Mouse (Mus musculus) activated CD4-positive, CD25-positive, alpha-beta regulatory T cell (primary cell): Measurements from ENCODE around the gene B4galt3. TPM values are rescaled to one million over a fixed set of nuclear protein-coding genes. Genes with fewer than 3 reads are reported as not detected.

ENCODE experiments used
- polyA plus RNA-seq, 2 experiments: library from polyadenylated mRNA; unstranded; fragments of 100-300 nt; shearing (Covaris generic); gene quantifications; one replicate each; pipeline ENCODE4 v1.2.1; 2017

The B4galt3 gene
- polyA plus RNA-seq = 10 to 100 TPM; 22.5 to 36.5 TPM

GRCm38 (mm10) chr1:171269848-171270572 lies at the start of gene B4galt3:
B4galt3 (plus strand) TSS chr1:171270328.

DNA sequence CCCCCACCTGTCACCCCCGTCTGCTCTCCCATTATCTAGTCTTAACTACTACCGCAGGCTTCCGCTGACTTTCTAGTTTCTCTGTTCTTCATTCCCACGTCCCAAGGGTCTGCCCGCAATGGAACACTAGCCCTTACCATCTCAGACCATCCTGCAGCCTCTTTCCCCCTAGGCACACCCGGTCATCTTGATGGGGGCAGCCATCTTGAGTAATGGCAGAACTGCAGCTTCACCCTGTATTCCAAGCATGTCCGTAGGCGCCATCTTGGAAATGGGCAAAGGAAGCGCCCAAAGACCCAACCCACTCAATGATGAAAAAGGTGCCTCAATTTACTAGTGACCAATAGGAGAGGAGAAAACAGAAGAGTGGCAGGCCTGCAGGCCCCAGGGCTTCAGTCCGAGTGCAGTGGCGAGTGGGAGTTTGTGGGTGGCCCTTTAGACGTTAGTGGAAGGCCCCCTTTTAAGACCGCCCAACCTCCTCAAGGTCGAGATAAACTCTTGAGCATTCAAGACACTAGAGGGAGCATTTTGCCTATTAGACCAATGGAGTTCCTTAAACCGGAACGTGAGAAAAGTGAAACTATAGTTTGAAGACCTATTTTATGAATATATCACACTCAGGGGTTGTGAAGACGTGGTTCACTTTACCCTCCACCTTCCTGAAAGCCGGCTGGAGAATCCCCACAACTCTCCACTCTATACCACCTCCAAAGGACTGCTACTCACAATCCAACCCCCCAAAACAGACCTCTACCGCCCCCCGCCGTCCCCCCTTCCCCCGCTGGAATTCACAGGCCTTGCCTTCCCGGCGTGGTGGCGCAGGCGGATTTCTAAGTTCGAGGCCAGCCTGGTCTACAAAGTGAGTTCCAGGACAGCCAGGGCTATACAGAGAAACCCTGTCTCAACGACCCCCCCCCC lies 47.6 kb upstream of the B4galt3 start, which contains the start of gene Tomm40l:
Gene Tomm40l (minus strand): TSS at position 277 of the 918 bp plus-strand sequence.

DNA sequence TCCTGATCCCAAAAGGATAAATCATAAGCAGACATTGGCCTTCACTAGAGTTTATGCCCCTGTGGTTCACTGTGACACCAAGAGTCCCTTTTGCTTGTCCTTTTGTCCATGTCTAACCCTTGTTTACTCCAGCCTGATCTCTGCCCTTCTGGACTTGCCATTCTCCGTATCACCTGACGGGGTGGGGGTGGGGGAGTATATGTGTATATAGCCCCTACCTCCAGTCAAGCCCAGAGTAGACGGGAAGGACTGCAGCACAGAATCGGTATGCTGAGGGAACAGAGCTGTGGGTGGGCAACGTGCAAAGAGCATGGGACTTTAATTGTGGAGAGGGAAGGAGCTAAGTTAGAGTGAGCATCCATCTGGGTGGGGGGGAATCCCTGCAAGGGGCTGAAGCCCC lies 45.3 kb upstream of the B4galt3 start, which contains the start of gene Apoa2:
Gene Apoa2 (plus strand): TSS at position 198 of the 400 bp plus-strand sequence.

GRCm38 (mm10) chr1:171234126-171234525 lies 36.0 kb upstream of the B4galt3 start, which contains the start of gene Fcer1g:
Fcer1g (minus strand) TSS chr1:171234365.

DNA sequence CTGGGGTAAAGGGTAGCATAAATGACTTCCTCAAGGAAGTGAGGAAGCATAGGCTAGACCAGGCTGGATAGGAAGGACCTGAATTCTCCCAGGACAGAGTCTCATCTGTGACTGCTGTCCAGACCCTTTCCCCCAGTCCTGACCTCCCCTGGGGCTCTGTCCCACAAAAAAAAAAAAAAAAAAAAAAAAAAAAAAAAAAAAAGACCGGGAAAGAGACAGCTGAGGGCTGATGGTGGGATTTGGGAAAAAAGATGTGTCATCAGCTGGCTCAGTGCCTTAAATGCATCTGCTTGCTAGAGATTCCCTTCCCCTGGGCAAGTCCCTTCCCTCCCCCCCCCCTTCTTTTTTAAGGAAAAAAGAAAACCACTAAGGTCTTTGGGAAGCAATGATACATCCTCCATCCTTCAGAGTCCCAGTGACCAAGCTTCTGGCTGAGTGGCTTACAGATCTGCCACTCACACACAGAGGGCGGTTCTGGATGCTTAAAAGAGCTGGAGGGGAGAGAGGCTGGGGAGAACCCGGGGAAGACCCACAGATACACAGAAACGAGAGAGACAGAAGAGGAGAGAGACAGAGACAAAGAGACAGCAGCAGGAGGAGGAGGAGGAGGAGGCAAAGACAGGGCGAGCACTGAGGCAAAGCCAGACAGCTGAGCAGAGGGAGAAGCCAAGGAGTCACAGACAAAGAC lies 20.1 kb upstream of the B4galt3 start, which contains the start of gene Adamts4:
Gene Adamts4 (plus strand): TSS at position 509 of the 688 bp plus-strand sequence.

DNA sequence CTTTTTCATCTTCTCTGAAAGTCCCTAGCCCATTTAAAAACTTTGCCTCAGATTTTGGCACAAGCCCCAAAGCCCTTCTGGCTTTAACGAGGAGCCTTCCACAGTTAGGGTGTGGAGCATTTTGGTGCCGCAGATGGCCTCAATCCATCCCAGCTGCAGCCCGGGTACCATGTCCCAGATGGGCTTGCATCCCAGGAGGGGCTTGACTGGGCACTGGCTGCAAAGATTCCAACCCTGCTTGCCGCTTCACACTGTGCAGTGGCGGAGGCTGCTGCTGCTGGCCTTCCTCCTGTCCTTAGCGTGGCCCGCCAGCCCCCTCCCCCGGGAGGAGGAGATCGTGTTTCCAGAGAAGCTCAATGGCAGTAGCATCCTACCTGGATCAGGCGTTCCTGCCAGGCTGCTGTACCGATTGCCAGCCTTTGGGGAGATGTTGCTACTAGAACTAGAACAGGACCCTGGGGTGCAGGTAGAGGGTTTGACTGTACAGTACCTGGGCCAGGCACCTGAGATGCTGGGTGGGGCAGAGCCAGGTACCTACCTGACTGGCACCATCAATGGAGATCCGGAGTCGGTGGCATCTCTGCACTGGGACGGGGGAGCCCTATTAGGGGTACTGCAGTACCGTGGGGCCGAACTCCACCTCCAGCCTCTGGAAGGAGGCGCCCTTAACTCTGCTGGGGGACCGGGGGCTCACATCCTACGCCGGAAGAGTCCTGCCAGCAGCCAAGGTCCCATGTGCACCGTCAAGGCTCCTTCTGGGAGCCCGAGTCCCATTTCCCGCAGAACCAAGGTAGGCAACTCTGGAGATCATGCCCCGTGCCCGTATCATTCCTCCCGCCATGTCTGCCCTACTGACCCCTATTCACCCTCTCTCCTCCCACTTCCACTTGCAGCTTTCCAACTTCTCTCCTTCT lies 19.2 kb upstream of the B4galt3 start, which contains the start of gene Ndufs2:
Gene Ndufs2 (minus strand): TSS at position 709 of the 914 bp plus-strand sequence.

DNA sequence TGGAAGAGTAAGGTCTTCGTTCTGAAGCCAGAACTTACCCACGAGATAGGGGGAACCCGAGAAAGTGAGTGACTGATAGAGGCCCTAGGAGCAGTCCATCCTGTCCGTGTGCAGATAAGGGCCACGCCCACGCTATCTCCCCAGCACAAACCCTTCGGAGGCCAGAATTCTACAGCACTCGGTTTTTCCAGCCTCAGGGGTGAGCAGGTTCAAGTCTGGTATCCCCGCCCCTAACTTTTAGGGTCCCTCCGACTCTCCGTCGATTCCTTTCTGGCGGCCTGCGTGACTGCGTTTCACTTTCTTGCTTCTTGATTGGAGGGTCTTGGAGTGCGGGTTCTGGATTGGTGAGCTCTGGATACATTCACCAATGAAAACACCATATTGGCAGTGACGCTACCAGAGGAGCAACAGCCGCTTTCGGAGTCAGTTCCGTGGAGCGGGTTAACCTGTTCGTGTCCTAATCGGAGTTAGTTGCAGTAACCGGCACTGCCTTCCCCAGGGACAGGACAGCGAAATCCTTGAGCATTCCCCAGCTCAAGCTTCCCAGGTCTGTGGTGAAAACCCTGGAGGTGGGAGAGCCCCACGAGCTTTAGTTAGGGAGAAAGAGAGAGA lies 10.9 kb downstream of the B4galt3 start, which contains the start of gene Ppox:
Gene Ppox (minus strand): TSS at position 271 of the 612 bp plus-strand sequence.

GRCm38 (mm10) chr1:171287136-171288081 lies 17.3 kb downstream of the B4galt3 start, which contains the start of gene Usp21:
Usp21 (minus strand) TSS chr1:171287991.

GRCm38 (mm10) chr1:171294298-171295062 lies 24.4 kb downstream of the B4galt3 start, which contains the start of gene Ufc1:
Ufc1 (minus strand) TSS chr1:171295024.

Other genes with a start within 250 kb of the B4galt3 start
- 10 to 100 TPM in 1 of 2 experiments, 1 to 10 TPM in 1; 2.9 to 14.3 TPM for gene Fcgr3, start 205.4 kb upstream of the B4galt3 start, polyA plus RNA-seq
- gene Cfap126, start 156.4 kb upstream of the B4galt3 start, polyA plus RNA-seq = under 1 TPM; 0.44 to 0.68 TPM
- 100 to 1,000 TPM; 158 to 161 TPM for gene Sdhc, start 119.7 kb upstream of the B4galt3 start, polyA plus RNA-seq
- gene Mpz, start 119.6 kb upstream of the B4galt3 start, polyA plus RNA-seq = under 1 TPM in 1 of 2 experiments, not detected in 1; 0.14 TPM
- not detected for gene Pcp4l1, start 74.1 kb upstream of the B4galt3 start, polyA plus RNA-seq
- gene Nr1i3, start 56.4 kb upstream of the B4galt3 start, polyA plus RNA-seq = under 1 TPM; 0.27 to 0.52 TPM
- 10 to 100 TPM; 23.6 to 25.1 TPM for gene Tomm40l, start 47.8 kb upstream of the B4galt3 start, polyA plus RNA-seq
- under 1 TPM in 1 of 2 experiments, not detected in 1; 0.62 TPM for gene Apoa2, start 45.3 kb upstream of the B4galt3 start, polyA plus RNA-seq
- gene Fcer1g, start 36.0 kb upstream of the B4galt3 start, polyA plus RNA-seq = 10 to 100 TPM in 1 of 2 experiments, 1 to 10 TPM in 1; 5.3 to 42.6 TPM
- gene Adamts4, start 19.9 kb upstream of the B4galt3 start, polyA plus RNA-seq = under 1 TPM in 1 of 2 experiments, not detected in 1; 0.38 TPM
- gene Ndufs2, start 18.9 kb upstream of the B4galt3 start, polyA plus RNA-seq = 100 to 1,000 TPM; 200 to 203 TPM
- 10 to 100 TPM; 45.2 to 55.2 TPM for gene Ppox, start 10.9 kb downstream of the B4galt3 start, polyA plus RNA-seq
- gene Usp21, start 17.7 kb downstream of the B4galt3 start, polyA plus RNA-seq = 10 to 100 TPM; 40.8 to 46.2 TPM
- gene Ufc1, start 24.7 kb downstream of the B4galt3 start, polyA plus RNA-seq = 10 to 100 TPM; 76.4 to 80.7 TPM
- gene Dedd, start 58.8 kb downstream of the B4galt3 start, polyA plus RNA-seq = 10 to 100 TPM; 40.2 to 44.0 TPM
- 10 to 100 TPM; 36.3 to 41.8 TPM for gene Nit1, start 75.3 kb downstream of the B4galt3 start, polyA plus RNA-seq
- gene Pfdn2, start 75.3 kb downstream of the B4galt3 start, polyA plus RNA-seq = 10 to 100 TPM; 65.0 to 93.5 TPM
- under 1 TPM in 1 of 2 experiments, not detected in 1; 0.58 TPM for gene Klhdc9, start 90.5 kb downstream of the B4galt3 start, polyA plus RNA-seq
- gene Nectin4, start 99.8 kb downstream of the B4galt3 start, polyA plus RNA-seq = under 1 TPM; 0.08 to 0.23 TPM
- gene Arhgap30, start 118.6 kb downstream of the B4galt3 start, polyA plus RNA-seq = 100 to 1,000 TPM; 122 to 173 TPM
- gene Usf1, start 141.0 kb downstream of the B4galt3 start, polyA plus RNA-seq = 10 to 100 TPM; 63.4 to 64.5 TPM
- gene Tstd1, start 148.5 kb downstream of the B4galt3 start, polyA plus RNA-seq = 1 to 10 TPM; 2.0 to 4.2 TPM
- under 1 TPM; 0.24 to 0.96 TPM for gene F11r, start 167.2 kb downstream of the B4galt3 start, polyA plus RNA-seq
- gene Alyref2, start 233.2 kb downstream of the B4galt3 start, polyA plus RNA-seq = 10 to 100 TPM; 10.7 to 12.7 TPM